Mouse (Mus musculus) olfactory bulb, adult 2 months (tissue): ENCODE data around the gene Tsen2.

ENCODE experiments used
- CTCF ChIP-seq: fragments of 200-500 bp; IDR thresholded peaks from 2 replicates; pipeline ENCODE4 v1.5.1; 2012; ENCODE audit warnings: low read depth, mild to moderate bottlenecking, low read length, moderate library complexity; ENCODE audit not compliant: insufficient read depth
- POLR2A ChIP-seq: fragments of 200-500 bp; IDR thresholded peaks from 2 replicates; pipeline ENCODE4 v1.6.1; 2012; ENCODE audit warnings: mild to moderate bottlenecking, low read depth, low read length, moderate library complexity; ENCODE audit not compliant: insufficient read depth

- TF ChIP-seq POLR2A (no peak), CTCF (no peak)
These were observed 36.3 kb downstream of the Tsen2 start for GRCm38 (mm10) chr6:115580810-115581209.
